Mouse (Mus musculus) cerebellum, adult 9-10 months (tissue): ENCODE measurements around the gene Slc35a2.

Source experiments
- DNase-seq: peaks from one replicate; pipeline ENCODE4 v3.0.0; 2022

The Slc35a2 gene

DNA sequence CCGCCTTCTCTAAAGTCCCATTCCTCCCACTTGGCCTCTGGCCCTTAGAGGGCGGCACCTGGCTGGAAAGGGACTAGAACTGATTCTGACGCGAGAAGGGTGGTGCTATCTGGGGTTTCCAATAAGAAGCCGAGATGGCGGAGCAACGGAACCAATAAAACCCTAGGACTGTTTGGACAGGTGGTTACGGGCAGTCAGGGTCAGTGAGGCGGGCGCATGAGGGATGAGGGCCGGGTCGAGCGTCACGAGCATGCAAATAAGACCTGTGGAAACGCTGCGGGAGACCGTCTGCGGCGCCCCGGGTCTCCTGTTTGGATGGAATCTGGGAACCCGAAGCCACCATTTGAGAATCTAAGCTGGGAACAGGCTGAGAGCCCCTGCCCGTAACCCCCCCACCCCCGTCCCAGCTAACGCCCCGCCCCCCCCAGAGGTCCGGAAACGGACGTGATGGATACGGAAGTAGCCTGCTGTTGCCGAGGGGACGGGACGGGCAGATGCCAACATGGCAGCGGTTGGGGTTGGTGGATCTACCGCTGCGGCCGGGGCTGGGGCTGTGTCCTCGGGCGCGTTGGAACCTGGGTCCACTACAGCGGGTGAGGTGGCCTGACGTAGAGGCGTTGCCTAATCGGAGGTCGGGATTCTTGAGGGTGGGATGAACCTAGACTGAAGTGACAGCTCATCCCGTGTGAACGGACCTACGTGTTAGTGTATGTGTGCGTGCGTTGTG is at the start of gene Slc35a2:
Gene Slc35a2, plus strand, starts transcription at position 188 of the 727 bp plus-strand sequence.
- peak; percentile 92 for DNase-seq

DNA sequence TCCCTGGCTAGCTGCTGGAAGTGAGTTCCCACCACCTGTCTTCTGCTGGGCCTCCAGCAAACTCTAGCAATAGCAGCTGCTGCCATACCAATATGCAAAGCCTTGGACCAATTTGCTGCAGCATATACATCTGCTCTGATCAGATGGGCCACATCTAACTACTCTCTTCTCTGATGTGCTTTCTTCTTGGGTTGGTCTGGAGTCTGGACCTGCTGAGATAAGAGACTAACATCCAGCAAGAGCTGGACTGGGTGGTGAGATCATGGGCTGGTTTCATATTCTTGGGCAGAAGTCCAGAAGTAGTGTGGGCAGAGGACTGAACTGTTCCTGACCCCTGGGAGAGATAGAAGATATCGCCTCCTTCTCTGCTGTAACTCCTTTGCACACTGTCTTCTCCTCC is 46.7 kb upstream of the Slc35a2 start:
- DNase-seq = no peak

DNA sequence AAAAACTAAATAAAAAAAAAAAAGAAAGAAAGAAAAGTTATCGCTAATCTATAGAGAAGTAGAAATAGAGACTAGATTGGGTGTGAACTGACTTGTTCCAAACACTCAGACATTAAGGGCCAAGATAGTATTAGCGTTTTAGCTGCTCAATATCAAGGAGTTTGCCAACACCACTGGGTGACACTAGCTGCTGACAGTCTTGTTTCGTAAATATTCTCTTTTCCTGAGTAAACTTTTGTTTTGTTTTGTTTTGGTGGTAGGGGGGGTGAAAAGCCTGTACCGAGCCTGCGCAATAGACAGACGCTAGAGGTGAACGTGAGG is 43.0 kb upstream of the Slc35a2 start:
- DNase-seq = no peak

DNA sequence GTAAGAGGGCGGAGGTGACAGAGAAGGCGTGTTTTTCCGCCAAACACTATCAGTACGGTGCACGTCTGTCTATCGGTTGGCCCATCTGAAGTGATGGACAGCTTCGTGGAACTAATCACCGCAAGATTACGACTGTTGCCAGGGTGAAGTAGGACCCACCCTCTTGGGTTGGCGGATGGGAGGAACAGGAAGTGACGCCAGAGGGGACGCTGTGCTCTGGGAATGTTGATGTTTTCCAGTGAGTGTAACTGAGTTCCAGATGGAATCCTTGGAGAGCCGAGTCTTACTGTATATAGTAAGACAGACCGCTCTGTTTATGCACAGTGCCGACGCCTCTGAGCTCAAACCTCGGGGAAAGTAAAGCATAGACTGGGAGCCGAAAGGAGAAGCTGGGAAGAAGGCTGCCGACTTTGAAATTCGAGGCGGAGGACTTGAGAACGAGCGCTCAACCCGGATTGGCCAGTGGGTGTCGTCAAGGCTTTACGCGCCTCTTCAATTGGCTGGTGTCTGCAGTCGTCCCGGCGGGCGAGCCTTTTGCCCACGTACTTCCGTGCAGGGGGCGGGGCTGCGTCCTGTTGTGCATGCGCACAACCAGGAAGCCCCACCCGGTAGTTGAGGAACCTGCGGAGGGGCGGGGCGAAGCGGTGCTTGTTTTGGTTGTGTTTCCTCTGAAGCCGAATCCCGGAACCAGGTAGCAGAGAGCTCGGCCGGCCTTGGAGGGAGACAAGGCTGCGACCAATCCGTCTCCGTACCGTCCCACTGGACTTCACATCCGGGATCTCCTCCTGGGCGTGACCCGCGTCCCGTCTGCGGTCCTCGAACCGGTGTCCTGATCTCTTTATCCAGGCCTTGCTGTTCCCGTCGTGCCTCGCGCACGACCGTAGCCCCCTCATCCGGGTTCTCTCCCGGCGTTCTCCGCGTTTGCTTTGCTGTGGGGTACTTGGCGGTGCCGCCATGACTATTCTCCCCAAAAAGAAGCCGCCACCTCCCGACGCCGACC is 42.4 kb upstream of the Slc35a2 start, which contains the start of gene Otud5:
Gene Otud5, plus strand, starts transcription at position 202 of the 1,000 bp plus-strand sequence.
- DNase-seq = peak; percentile 94

DNA sequence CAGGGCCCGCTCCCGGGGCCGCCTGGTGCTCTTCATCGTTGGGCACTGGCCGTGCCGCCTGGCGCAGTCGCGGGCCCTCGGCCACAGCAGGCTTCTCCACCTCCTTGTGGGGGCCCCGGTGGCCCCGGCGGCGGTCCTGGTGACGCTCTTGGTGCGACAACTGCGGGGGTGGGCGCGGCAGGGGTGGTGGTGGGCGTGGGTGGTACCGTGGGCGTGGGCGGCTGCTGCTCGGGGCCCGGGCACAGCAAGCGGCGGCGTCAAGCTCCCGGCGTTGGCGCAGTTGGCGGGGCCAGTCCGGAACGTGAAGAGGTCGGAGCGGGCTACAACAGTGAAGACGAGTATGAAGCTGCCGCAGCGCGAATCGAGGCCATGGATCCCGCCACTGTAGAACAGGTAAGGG is 41.5 kb upstream of the Slc35a2 start:
- DNase-seq = peak; percentile 39

DNA sequence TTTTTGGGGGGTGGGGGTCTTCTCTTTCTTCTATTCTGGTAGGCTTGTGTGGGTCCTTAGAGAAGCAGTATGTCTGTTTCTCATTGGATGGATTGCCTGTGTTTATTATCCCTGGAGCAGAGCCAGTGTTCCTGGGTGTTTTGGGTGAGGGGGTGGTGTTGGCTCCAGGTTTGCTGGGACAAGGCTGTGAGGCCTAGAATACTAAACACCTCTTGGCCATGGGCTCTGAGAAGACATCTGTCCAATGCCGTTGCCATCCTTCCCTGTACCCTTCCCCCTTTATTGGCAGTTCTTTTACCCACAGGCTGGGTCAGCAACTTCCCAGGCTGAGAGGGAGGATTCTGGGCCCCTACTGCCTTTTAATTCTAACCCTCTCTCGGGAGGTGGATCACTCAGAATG is 36.0 kb upstream of the Slc35a2 start:
- no peak for DNase-seq

DNA sequence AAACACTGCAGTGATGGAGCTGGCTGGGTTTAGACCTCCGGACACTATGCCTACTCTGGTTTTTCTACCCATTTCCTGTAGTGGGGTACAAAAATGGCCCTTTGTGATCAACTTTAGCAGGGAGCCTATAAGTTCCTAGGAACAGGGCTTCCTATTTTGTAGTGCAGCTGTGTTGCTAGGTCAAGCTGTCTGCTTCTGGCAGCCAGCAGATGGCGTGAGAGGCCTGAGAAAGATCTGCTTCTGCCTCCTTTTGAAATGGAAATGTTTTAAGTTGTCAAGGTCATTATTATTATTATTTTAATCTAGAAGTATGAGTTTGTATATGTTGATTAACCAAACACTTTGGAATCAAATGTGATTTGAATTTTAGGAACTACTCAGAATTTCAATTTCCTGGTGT is 29.2 kb upstream of the Slc35a2 start:
- DNase-seq = peak; percentile 51

DNA sequence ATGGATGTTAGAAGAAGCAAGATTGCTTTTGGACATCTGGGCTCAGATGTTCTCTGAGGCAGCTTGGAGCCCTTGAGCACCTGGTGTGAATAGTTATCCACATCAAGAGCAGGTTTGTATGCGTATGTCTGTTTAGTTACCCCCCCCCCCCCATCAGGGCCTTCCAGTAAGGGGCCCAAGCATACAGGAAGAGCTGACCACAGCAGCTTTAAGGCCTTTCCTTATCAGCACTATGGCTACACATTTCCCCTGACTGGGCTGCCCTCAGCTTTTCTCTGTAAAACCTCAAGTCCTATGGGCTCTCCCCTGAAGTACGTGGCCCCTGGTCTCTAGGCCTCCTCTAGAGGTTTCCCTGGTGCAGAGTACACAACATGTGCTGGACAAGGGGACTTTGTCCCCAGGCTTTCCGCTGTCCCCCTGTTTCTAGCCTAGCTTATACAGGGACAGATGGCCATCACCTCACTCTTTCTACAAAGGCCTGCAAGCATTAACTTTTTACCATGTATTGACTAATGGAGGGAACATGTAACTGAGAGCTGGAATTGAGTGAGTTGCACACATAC is 24.6 kb upstream of the Slc35a2 start:
- no peak for DNase-seq

DNA sequence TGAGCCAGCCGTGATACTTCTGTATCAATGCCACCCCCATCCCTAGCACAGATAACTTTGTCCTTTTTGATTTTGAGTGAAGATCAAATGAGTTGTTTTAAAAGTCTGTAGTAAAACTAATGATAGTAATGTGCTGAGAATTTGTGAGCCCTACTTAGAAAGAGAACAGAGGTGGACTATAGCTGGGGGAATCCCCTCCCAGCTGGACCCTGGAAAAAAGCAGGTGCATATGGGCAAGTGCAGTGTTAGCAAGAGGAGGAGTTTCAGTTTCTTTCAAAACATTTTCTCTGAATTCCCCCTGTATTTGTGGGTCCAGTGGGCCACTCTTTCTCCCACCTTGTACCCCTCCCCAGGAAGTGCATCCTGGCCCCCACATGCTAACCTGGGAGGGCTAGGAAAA is 20.6 kb upstream of the Slc35a2 start:
- no peak for DNase-seq

DNA sequence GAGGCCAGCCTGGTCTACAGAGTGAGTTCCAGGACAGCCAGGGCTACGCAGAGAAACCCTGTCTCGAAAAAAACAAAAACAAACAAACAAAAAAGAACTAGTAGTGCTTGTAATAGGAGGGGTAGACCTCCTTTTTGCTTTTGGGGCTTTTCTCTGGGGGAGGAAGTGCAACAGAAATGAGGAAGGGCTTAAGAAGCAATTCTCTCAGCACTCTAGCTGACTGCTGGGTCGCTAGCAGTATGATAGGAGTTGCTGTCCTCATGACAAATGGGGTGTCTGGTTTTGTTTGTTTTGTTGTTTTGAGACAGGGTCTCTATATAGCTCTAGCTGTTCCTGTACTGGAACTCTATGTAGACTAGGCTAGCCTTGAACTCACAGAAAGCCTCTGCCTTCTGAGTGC is 19.3 kb upstream of the Slc35a2 start:
- no peak for DNase-seq

DNA sequence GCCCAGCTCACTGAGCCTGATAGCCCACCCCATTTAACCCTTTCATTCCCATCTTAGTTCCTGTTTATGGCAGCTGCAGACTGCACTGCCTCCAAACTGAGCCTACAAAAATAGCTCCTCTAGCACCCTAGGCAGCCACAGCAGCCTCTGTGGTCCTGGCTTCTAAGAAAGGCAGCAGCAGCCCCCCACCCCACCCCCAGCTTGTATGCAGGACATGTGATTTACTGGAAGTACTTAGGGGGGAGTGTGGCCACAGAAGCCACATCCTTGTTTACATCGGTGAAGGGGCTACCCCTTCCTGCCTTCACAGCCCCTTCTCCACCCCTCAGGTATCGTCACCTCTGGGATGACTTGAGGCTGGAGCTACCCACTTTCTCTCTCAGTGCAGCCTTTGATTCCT is 18.5 kb upstream of the Slc35a2 start:
- no peak for DNase-seq

DNA sequence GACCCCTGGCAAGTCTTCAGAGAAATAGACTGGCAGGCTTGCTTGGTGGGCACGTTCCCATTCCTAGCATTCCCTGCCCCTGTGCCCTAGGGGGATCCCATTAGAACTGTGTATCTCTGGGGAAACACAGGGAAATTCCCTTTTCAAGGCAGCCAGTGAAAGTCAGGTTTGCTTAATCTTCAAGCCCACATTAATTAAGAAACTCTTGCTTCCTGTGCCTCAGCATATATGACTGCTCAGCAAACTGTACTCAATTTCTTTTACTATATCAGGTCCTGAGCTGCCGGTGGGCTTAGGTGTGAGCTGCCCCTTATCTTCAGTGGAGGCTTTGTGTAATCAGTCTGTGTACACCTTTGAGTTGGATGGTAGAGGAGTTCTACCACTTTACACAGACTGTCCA is 18.0 kb upstream of the Slc35a2 start:
- no peak for DNase-seq

DNA sequence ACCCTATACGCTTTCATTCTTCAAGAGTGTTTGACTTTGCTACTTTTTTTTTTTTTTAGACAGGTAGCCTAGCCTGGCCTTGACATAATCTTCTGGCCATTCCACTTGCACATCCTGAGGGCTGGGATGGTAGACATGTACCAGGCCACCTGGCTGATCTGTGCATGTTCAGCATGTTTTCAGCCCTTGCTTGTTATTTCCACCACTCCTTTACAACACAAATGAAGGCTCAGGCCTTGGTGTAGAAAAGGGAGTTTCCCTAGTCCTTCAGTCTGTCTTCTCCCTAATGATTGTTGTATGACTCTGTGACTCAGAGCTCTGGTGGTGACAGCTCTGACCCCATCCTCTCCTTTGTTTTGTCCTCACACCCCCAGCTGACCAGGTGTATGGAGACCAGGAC is 16.7 kb upstream of the Slc35a2 start:
- DNase-seq = no peak

DNA sequence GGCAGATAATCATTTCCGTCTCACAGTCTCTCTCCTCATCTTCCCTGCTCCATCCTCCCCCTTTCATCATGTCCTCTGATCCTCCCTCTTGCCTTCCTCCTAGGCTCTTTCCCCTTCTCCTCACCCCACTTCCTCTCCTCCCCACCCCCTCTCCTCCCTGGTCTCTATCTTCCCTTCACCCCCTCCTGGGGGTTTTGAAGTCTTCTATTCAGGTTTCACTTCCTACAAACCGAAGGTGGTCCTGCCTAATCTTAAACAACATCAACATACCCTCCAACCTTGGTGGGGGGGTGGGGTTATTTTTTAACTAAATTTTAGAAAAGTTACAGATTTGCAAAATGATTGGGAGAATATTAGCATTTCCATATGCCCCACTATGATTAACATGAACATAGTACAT is 15.3 kb upstream of the Slc35a2 start:
- no peak for DNase-seq

DNA sequence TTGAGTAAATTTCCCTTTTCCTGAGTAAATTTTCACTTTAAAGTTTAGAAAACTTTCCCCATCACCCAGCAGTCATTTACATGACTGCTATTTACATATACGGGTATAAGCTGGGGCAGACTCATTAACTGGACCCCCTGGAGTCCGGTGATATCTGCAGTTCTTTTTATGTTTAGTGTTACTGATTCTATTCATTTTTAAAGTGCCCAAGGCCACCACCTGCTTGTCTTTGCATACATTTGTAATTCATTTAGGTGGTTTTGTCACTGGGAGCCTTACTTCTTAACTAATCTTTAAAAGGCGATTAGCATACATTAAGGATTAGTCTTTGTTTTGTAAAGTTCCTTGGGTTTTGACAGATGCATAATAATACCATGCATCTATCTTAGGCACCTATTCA is 14.0 kb upstream of the Slc35a2 start:
- DNase-seq = no peak

DNA sequence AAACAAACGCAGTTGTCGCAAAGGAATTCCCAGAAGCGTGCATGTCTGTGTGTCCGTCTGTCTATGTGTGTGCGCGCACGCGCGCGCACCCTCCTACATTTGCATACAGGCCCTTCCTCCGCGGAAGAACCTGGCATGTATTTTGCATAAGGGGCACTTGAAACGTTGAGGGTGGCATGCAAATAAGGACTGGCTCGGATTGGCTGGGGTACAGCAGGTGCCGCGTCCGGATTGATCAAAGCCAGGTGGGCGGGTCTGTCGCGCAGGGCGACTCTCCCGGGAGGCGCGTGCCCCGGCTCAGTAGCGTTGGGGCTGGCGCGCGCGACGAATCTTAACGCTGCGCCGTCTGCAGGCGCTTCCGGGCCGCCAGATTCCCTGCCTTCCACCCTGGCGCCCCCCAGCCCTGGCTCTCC is 5.8 kb upstream of the Slc35a2 start, which contains the start of gene Pim2:
Gene Pim2, plus strand, starts transcription at position 256 of the 413 bp plus-strand sequence.
- DNase-seq = peak; percentile 93

DNA sequence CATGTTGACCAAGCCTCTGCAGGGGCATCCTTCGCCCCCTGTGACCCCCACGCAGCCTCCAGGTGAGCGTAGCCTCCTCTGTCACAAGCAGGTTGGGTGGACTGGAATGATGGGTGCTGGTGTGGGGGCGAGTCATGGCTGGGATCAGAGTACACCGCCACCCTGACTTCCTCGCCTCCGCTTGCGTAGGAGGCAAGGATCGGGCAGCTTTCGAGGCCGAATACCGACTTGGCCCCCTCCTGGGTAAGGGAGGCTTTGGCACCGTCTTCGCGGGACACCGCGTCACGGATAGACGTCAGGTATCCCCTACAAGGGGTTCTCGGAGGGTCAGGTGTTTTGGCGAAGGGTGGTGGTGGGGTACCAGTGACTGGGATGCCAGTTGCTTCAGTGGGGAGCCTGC is 5.3 kb upstream of the Slc35a2 start:
- DNase-seq = peak; percentile 67

DNA sequence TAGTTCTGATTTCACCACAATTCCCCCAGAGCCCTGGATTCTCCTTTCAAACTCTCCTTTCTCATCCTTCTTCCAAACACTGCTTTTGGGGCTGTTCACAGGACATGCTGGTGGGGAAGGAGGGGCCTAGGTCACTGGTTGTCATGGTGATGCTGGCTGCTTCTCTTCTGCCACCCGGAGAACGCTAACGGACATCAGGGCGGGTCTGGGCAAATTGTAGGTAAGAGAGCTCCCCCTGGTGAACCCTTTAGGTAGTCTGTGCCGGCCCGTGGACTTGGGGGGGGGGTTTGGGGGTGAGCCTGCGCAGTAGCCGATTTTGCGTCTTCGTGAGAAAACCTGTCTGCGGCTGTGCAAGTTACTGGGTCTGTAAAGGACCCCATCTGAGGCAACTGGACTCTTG is 4.0 kb upstream of the Slc35a2 start:
- peak; percentile 86 for DNase-seq

DNA sequence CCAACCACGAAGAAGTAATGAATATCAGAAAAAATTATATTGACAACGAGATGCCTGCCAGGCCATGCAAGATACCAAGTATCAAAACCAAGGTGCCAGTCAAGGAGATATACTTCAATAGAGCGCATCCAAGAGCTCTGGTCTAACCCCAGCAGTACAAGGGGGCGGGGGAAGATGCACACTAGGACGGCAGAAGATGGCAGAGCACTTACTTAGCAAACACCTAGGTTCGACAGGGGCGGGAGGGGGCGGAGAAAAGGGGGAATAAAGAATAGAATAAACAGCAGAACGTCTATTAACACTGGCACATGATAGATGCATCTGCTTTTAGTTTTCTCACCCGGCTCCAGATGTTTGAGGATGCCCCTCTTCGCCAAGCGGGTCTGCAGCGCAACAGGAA is 14.4 kb downstream of the Slc35a2 start:
- DNase-seq = peak; percentile 34

DNA sequence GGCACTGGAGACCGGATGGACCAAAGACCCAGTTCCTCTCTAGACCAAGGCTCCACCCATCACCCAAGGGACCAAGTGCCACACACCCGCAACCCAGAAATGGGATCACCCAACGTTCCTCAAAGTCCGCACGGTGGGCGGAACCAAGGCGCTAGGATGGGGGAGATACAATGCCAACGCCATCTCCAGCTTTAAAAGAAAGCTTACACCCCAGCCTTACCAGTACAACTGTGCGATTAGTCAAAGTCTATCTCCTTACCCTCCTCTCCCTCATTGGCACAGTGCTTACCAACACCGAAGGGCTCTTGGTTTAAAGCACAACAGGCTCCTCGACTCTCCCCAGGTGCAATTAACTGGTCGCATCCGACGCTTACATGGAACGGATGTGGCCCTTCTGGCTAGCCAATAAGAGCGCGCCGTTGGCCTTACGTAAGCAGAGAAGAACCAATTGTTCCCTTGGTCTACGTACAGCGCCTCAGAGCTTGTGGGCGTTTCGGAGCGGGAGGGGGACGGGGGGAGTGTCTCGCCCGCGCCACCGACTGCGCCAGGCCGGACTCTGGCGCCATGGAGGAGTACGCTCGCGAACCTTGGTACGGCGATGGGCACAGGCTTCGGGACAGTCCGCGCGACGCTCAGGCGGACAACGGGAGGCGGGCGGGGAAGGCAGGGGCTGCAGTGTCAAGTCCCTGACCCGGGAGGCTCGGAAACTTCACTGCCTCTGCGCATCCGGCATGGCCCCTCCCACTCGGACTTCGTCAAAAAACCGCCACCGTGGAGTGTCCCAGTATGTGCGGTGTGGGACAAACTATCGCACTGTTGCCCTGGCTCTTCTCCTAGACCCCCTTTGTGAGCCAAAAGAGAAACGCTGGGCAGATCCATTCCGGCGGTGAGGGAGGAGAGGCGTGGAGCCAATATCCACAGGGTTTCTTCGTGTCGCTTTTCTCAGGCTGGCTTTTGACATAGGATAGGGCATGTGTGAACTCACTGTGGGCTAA is 15.3 kb downstream of the Slc35a2 start, which contains the start of the genes Pqbp1 and Timm17b:
Gene Pqbp1, minus strand, starts transcription at position 390 of the 995 bp plus-strand sequence.
Gene Timm17b, plus strand, starts transcription at position 478 of the 995 bp plus-strand sequence.
- peak; percentile 92 for DNase-seq

DNA sequence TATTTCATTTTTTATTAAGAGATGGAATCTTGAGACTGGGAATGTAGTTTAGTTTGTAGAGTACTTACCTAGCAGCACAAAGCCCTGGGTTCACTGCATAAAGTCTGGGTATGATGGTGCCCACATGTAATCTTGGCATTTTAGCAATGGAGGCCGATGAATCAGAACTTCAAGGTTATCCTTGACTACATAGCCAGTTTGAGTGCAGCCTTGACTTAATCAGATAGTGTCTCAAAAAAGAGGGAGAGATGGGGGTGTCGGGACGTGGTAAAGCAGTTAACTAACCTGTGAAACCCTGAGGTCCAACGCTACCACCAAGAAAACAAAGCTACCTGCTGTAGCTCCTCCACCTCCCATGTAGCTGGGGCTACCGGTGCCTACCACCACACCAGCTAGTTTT is 20.6 kb downstream of the Slc35a2 start:
- no peak for DNase-seq

DNA sequence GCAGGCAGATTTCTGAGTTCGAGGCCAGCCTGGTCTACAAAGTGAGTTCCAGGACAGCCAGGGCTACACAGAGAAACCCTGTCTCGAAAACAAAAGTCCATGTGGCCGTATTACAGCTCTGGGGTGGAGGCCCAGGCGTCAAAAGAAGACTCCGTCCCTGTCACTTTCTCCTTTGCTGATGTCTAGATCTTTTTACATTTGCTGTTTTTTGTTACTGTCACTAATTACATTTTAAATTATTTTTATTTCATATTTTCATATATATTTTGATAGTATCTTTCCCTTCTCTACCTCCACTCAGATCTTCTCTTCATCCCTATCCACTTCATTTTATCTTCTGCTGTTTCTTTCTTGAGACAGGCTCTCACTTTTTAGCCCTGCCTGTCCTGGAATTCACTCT is 23.9 kb downstream of the Slc35a2 start, which contains the start of gene Gm10491:
Gene Gm10491, minus strand, starts transcription at position 101 of the 400 bp plus-strand sequence.
- no peak for DNase-seq
